Mouse (Mus musculus): ENCODE results near the gene Arl4a.

The Arl4a gene

DNA sequence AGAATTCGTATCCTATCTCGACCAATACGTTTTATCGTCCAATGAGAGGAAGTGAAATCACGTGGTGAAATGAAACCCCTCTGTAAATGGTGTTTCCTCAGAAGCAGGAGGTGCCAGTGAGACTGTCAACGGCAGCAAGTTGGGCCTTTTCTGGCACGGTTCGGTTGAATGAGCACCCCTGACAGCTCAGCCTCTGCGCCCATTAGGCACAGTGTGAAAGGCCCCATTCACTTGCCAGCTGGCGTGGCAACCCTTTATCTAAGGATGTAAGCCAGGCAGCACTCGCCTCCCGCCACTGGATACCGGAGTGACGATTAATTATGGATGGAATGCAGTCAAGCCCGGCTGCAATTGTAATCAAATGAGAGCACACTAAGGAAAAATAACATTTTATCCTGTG is 81.4 kb downstream of the Arl4a start:
- DNase-seq = no peak

Measured in liver (tissue).